Mouse (Mus musculus) neural tube, embryonic 14.5 days (tissue): ENCODE results near the gene Cep128. TPM values are rescaled to one million over a fixed set of nuclear protein-coding genes. Genes with fewer than 3 reads are reported as not detected.

Source experiments
- ATAC-seq: fragments of 200-750 bp; cut with Nextera tagmentation; 2 replicates; pipeline ENCODE4 v1.8.0; 2017; ENCODE audit warnings: low read depth, mild to moderate bottlenecking, moderate TSS enrichment, moderate library complexity
- H3K27ac ChIP-seq: fragments of 300-500 bp; sonication (generic); 2 replicates; pipeline ENCODE4 v1.5.1; 2014; ENCODE audit warnings: low read depth, mild to moderate bottlenecking, control low read depth, low read length, moderate library complexity, mixed read lengths
- H3K27me3 ChIP-seq: fragments of 300-500 bp; sonication (generic); 2 replicates; pipeline ENCODE4 v1.6.1; 2014; ENCODE audit warnings: low read length; ENCODE audit not compliant: control insufficient read depth, insufficient read depth
- H3K36me3 ChIP-seq: fragments of 300-500 bp; sonication (generic); 2 replicates; pipeline ENCODE4 v1.6.1; 2014; ENCODE audit warnings: low read length, mixed read lengths; ENCODE audit not compliant: control insufficient read depth, insufficient read depth
- H3K4me1 ChIP-seq: fragments of 300-500 bp; sonication (generic); 2 replicates; pipeline ENCODE4 v1.6.1; 2014; ENCODE audit warnings: low read length; ENCODE audit not compliant: control insufficient read depth, insufficient read depth
- H3K4me2 ChIP-seq: fragments of 300-500 bp; sonication (generic); 2 replicates; pipeline ENCODE4 v1.6.1; 2014; ENCODE audit warnings: mild to moderate bottlenecking, low read depth, low read length, control low read depth
- H3K4me3 ChIP-seq: fragments of 300-500 bp; sonication (generic); 2 replicates; pipeline ENCODE4 v1.5.1; 2014; ENCODE audit warnings: low read depth, low read length, control low read depth, mixed read lengths
- H3K9ac ChIP-seq: fragments of 300-500 bp; sonication (generic); replicated peaks from 2 replicates; pipeline ENCODE4 v1.6.1; 2014; ENCODE audit warnings: low read depth, mild to moderate bottlenecking, control low read depth, low read length, mixed read lengths
- H3K9me3 ChIP-seq: fragments of 300-500 bp; sonication (generic); 2 replicates; pipeline ENCODE4 v1.6.1; 2016; ENCODE audit warnings: low read length; ENCODE audit not compliant: control insufficient read depth
- WGBS: fragments of 180-500 bp; shearing (Covaris S2); extraction: QIAGEN DNeasy Blood & Tissue Kit; methylation state at CpG from one replicate; pipeline ENCODE4 v1.1.7; 2014; 5-methylcytosine and 5-hydroxymethylcytosine counted together
- microRNA-seq: library from miRNA; unstranded; fragments of <30 nt; microRNA quantifications from one replicate; pipeline ENCODE4, GENCODE M21; 2016
- polyA plus RNA-seq: library from polyadenylated mRNA; unstranded; fragments of >200 nt; fragmentation: Nextera tagmentation; extraction: Ambion mirVana; gene quantifications from 2 replicates; pipeline ENCODE4 v1.2.1, GENCODE M21; 2014

The Cep128 gene
- polyA plus RNA-seq, 1 experiment from 2014 or later = 3.6 TPM

DNA sequence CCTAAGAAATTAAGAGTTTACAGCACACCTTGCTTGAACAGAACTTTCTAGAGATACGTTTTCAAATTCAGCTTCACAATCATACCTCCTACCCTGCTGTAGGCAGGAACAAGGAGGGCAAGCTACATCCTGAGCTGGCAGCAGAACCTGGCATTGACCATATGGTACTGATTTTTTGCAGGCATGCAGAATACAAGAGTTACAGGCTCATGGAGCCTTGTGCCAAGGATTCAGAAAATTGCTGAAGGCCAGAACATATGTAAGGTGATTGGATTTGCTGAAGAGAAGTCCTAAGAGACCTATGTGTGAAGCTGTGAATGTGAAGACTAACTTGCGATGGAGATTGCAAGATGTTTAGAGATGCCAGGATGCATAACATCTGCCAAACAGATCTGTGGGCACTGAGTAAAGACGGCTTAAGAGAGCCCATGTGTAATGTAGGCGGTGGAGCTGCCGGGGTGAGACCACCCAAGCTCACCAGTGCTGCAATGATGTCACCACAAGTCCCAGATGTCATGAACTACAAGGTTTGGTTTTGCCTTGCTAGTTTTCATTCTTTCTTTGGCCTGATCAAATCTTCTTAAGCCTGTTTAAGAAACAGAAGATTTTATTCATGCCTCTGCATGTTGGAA, 422.7 kb downstream of the Cep128 start:
- Histone ChIP-seq H3K9ac (no peak overlapping the region), H3K4me1 (no peaks in the 10 kb centered on the region), H3K4me3 (no peak overlapping the region), H3K9me3 (no peaks in the 10 kb centered on the region), H3K27me3 (no peaks in the 10 kb centered on the region), H3K4me2 (no peak overlapping the region), H3K36me3 (no peaks in the 10 kb centered on the region), H3K27ac (no peak overlapping the region)
- no peak for ATAC-seq
- 85% methylated on average over 5 of the region's 5 CpGs for WGBS

DNA sequence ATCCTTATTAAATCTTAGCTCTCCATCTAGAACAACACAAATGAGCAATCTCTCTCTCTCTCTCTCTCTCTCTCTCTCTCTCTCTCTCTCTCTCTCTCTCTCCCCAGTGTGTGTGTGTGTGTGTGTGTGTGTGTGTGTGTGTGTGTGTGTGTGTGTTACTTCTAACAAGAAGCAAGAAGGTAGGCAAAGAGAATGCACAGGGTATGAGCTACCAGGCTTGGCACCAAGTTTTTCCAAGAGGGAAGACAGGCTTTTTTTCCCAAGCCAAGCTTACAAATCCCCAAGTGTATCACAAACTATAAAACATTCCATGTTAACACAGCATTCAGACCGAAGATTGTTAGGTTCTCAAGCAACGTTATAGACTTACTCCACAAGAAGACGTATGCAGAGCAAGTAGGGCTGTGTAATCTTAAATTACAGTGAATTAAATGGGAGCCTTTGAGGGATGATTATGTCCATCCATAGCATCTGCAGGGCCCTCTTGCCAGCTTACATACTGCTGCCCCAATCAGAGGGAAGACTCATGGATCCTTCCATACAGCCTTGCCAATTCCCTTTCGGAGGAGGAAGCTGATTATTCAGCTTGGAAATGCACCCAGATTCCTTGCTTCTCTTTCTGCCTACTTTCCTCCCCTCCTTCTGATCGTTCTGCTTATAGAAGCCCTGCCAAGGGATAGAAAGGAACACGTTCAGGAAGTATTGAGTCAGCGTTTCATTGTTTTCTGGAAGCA, 429.3 kb downstream of the Cep128 start:
- no peak overlapping the region for H3K4me2 ChIP-seq
- H3K9ac ChIP-seq = no peak overlapping the region
- H3K36me3 ChIP-seq = no peaks in the 10 kb centered on the region
- no peaks in the 10 kb centered on the region for H3K9me3 ChIP-seq
- no peak overlapping the region for H3K27ac ChIP-seq
- ATAC-seq = no peak
- H3K27me3 ChIP-seq = no peaks in the 10 kb centered on the region
- H3K4me1 ChIP-seq = no peaks in the 10 kb centered on the region
- 79% methylated on average over 7 of the region's 7 CpGs for WGBS
- H3K4me3 ChIP-seq = no peak overlapping the region

Small RNA genes lying within 50 kb of the gene (microRNA-seq; reads per million reads assigned to microRNA genes)
- gene Gm44370 = not detected

Other genes with a start within 250 kb of the Cep128 start
- gene Tshr, start 154 bp upstream of the Cep128 start, polyA plus RNA-seq = 0.59 and 0.91 TPM in 2 replicates
- 53.8 and 66.7 TPM in 2 replicates for gene Gtf2a1, start 206.1 kb upstream of the Cep128 start, polyA plus RNA-seq